Mouse (Mus musculus): Measurements from ENCODE around the gene Aqp6. TPM values are rescaled to one million over a fixed set of nuclear protein-coding genes. Genes with fewer than 3 reads are reported as not detected.

The Aqp6 gene
- polyA plus RNA-seq, 1 experiment from 2014 or later, result 2.3 TPM

DNA sequence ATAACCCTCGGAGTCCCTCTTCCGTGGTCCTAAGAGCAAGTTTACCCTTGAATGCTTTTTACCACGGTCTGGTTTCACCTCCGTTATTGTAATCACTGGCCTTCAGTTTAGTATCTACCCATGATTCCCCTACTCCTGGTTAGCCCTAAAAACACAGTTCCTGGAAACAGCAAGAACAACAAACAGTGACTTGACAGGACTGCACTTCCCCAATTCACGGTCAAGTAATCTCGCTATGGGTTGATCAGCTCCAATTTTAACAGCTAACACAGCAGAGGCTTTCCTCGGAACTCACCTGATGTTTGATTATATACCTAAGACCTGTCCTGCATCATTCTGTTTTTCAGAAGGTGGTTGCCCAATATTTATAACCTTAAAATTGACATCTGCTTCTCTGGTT is 33.5 kb downstream of the Aqp6 start:
- Histone ChIP-seq H3K27me3 (ENCODE audit: insufficient read depth, low read length) (no peaks in the 10 kb centered on the region), H3K4me1 (replicated peaks; ENCODE audit: insufficient read depth, low read length) (no peaks in the 10 kb centered on the region), H3K9ac (ENCODE audit: low read depth, low read length) (no peak overlapping the region), H3K9me3 (replicated peaks; ENCODE audit: low read length) (no peaks in the 10 kb centered on the region), H3K4me3 (replicated peaks; ENCODE audit: low read depth, low read length) (no peak overlapping the region), H3K27ac (no peak overlapping the region), H3K36me3 (ENCODE audit: insufficient read depth, low read length) (peaks cover 45% of the 10 kb centered on the region), H3K4me2 (ENCODE audit: low read length) (no peak overlapping the region)
- WGBS, result 82% methylated on average over 7 of the region's 7 CpGs
- TF ChIP-seq CTCF (IDR thresholded peaks at IDR 0.05; ENCODE audit: low read depth), result no peak
- DNase-seq (ENCODE audit: low spot score), result no peak
- ATAC-seq (replicated peaks; ENCODE audit: low FRiP score, low read depth), result no peak

DNA sequence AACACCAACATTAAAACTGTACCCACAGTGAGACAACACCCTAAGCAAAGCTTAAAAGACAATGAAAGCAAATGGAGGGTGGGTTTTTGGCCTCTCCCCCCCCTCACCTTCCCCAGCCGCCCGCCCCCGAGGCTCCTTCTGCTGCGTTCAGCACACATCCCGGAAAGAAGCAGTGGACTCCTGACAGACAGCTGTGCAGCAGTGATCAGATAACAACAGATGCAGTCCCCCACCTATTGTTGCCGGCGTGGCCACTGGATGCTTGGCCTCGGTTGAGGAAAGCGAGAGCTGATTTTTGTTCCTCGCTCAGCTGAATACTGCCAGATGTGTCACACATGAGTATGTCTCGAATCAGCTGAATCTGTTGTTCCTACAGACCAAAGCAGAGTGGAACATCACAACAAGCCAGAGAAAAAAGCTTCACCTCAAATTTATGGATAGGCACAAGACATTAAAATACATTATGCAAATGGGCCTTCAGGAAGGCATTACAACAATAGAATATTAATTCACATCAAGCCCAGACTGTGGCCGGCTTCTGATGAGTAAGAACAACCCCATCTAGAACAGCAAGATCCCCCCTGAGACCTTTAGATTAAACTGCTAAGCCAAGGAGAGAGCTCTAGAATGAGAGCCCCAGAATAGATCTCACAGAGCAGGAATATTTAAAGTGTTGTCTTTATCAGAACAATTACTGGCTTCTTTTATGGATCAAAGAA is 36.4 kb downstream of the Aqp6 start:
- 77% methylated on average over 12 of the region's 12 CpGs for WGBS
- no peak overlapping the region for H3K4me2 ChIP-seq (ENCODE audit: low read length)
- no peaks in the 10 kb centered on the region for H3K27me3 ChIP-seq (ENCODE audit: insufficient read depth, low read length)
- ATAC-seq (replicated peaks; ENCODE audit: low FRiP score, low read depth) (no peak), DNase-seq (ENCODE audit: low spot score) (no peak)
- TF ChIP-seq CTCF (IDR thresholded peaks at IDR 0.05; ENCODE audit: low read depth), result no peak
- H3K9me3 ChIP-seq (replicated peaks; ENCODE audit: low read length), result no peaks in the 10 kb centered on the region
- H3K36me3 ChIP-seq (ENCODE audit: insufficient read depth, low read length), result peaks cover 34% of the 10 kb centered on the region
- no peak overlapping the region for H3K4me3 ChIP-seq (replicated peaks; ENCODE audit: low read depth, low read length)
- H3K4me1 ChIP-seq (replicated peaks; ENCODE audit: insufficient read depth, low read length), result no peaks in the 10 kb centered on the region
- no peak overlapping the region for H3K27ac ChIP-seq
- H3K9ac ChIP-seq (ENCODE audit: low read depth, low read length), result no peak overlapping the region

DNA sequence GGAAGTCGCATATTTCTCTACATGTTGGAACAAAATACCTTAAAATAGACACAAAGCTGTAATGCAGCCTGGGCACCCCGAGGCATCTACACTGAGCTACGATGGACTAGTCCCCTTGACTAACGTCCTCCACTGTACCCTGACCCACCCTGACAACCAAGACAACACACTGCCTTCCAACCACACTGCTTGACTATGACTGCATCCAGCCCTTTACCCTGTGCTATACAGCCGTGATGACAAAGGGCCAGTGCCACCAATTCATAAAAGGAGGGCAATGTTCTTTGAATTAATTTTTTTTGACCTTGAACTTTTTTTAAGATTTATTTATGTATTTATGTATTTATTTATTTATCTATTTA is 36.9 kb downstream of the Aqp6 start:
- Histone ChIP-seq H3K36me3 (ENCODE audit: insufficient read depth, low read length) (peaks cover 31% of the 10 kb centered on the region), H3K4me2 (ENCODE audit: low read length) (no peak overlapping the region), H3K9me3 (replicated peaks; ENCODE audit: low read length) (no peaks in the 10 kb centered on the region), H3K27me3 (ENCODE audit: insufficient read depth, low read length) (no peaks in the 10 kb centered on the region), H3K9ac (ENCODE audit: low read depth, low read length) (no peak overlapping the region), H3K27ac (no peak overlapping the region), H3K4me3 (replicated peaks; ENCODE audit: low read depth, low read length) (no peak overlapping the region), H3K4me1 (replicated peaks; ENCODE audit: insufficient read depth, low read length) (no peaks in the 10 kb centered on the region)
- ATAC-seq (replicated peaks; ENCODE audit: low FRiP score, low read depth), result no peak
- no peak for TF ChIP-seq CTCF (IDR thresholded peaks at IDR 0.05; ENCODE audit: low read depth)
- 92% methylated on average over 5 of the region's 5 CpGs for WGBS
- DNase-seq (ENCODE audit: low spot score), result no peak

DNA sequence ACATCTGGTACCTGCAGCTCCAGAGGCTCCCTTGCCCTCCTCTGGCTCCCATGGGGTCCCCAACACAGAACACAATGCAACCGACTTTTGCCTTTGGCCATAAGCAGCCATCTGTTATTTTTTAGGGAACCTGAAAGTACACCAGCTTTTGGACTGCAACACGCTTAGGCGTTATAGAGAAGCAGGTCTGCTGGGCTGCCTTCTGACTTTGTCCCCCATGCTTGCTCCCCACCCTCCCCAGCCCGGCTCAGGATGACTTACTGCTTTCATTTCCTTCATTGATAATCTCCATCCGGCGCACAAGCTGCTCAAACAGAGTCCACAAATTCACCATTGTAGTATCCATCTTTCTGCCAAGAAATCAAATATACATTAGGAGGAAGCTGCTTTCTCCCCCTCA is 41.4 kb downstream of the Aqp6 start:
- Histone ChIP-seq H3K4me2 (ENCODE audit: low read length) (no peak overlapping the region), H3K4me3 (replicated peaks; ENCODE audit: low read depth, low read length) (no peak overlapping the region), H3K9ac (ENCODE audit: low read depth, low read length) (no peak overlapping the region), H3K27me3 (ENCODE audit: insufficient read depth, low read length) (no peaks in the 10 kb centered on the region), H3K27ac (no peak overlapping the region), H3K9me3 (replicated peaks; ENCODE audit: low read length) (no peaks in the 10 kb centered on the region), H3K4me1 (replicated peaks; ENCODE audit: insufficient read depth, low read length) (no peaks in the 10 kb centered on the region), H3K36me3 (ENCODE audit: insufficient read depth, low read length) (0 out of 2 replicates have a peak, but pooled peaks cover 14% of the 10 kb centered on the region)
- no peak for TF ChIP-seq CTCF (IDR thresholded peaks at IDR 0.05; ENCODE audit: low read depth)
- no peak for ATAC-seq (replicated peaks; ENCODE audit: low FRiP score, low read depth)
- DNase-seq (ENCODE audit: low spot score), result no peak
- WGBS, result 76% methylated on average over 6 of the region's 6 CpGs

DNA sequence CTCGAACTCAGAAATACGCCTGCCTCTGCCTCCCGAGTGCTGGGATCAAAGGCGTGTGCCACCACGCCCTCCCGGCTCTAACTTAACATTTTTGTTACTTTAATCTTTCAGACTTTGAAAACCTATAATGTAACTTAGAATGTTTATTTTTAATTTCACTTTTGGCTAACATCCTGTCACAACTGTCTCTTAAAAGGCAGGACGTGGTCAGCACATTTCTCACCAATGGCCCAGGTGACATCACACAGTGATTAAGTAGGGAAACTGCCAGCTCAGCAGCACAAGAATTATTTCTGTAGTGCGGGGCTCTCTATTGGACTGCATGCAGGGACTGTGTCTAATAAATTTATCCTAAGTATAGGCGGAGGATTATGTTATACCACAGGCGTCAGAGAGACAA is 42.6 kb downstream of the Aqp6 start:
- H3K4me2 ChIP-seq (ENCODE audit: low read length), result no peak overlapping the region
- ATAC-seq (replicated peaks; ENCODE audit: low FRiP score, low read depth) (no peak), DNase-seq (ENCODE audit: low spot score) (no peak)
- 74% methylated on average over 10 of the region's 10 CpGs for WGBS
- no peak overlapping the region for H3K9ac ChIP-seq (ENCODE audit: low read depth, low read length)
- 0 out of 2 replicates have a peak, but pooled peaks cover 8% of the 10 kb centered on the region for H3K36me3 ChIP-seq (ENCODE audit: insufficient read depth, low read length)
- no peaks in the 10 kb centered on the region for H3K9me3 ChIP-seq (replicated peaks; ENCODE audit: low read length)
- TF ChIP-seq CTCF (IDR thresholded peaks at IDR 0.05; ENCODE audit: low read depth), result no peak
- H3K4me3 ChIP-seq (replicated peaks; ENCODE audit: low read depth, low read length), result no peak overlapping the region
- no peak overlapping the region for H3K27ac ChIP-seq
- peaks cover 1% of the 10 kb centered on the region; the same call in 1 of the 2 replicates for H3K4me1 ChIP-seq (replicated peaks; ENCODE audit: insufficient read depth, low read length)
- no peaks in the 10 kb centered on the region for H3K27me3 ChIP-seq (ENCODE audit: insufficient read depth, low read length)

DNA sequence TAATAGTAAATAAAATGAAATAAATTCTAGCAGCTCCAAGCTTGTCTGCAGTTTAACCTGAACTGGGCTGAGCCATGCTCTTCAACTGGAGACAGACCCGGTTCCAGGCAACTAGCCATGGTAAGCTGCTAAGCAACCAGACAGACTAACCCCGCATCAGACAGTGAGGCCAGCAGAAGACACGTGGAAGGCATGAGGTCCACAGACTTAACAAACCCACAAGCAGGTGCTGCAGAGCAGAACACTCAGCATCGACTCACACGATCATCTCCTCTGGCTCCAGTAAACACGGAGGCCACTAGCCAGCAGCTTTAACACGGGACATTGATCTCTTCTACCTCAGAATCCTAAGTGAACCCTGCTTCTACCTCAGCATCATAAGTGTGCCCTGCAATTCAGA is 43.6 kb downstream of the Aqp6 start:
- WGBS, result 34% methylated on average over 7 of the region's 7 CpGs
- no peak for TF ChIP-seq CTCF (IDR thresholded peaks at IDR 0.05; ENCODE audit: low read depth)
- Histone ChIP-seq H3K4me1 (replicated peaks; ENCODE audit: insufficient read depth, low read length) (peaks cover 11% of the 10 kb centered on the region), H3K27ac (no peak overlapping the region), H3K4me3 (replicated peaks; ENCODE audit: low read depth, low read length) (no peak overlapping the region), H3K4me2 (ENCODE audit: low read length) (no peak overlapping the region), H3K9ac (ENCODE audit: low read depth, low read length) (no peak overlapping the region), H3K9me3 (replicated peaks; ENCODE audit: low read length) (no peaks in the 10 kb centered on the region), H3K36me3 (ENCODE audit: insufficient read depth, low read length) (0 out of 2 replicates have a peak, but pooled peaks cover 4% of the 10 kb centered on the region), H3K27me3 (ENCODE audit: insufficient read depth, low read length) (no peaks in the 10 kb centered on the region)
- no peak for ATAC-seq (replicated peaks; ENCODE audit: low FRiP score, low read depth)
- DNase-seq (ENCODE audit: low spot score), result peak; percentile 11

DNA sequence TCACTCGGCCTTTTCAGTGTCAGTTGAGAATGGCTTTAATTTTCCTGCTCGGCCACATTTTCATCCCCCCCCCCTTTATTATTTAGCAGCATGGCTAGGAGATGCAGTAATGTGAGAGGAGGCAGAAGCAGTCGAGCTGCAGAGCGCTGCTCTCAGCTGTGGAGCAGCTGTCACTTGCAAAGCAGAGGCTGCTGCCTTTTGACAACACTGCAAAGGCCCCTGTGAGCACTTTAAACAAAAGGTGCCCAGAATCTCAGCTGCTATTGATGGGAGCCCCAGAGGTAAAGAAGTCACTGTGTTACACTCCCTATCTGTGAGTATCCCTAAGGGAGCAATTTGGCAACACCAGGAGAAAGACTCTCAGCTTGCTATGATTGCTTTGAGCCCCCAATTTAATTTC is 47.1 kb downstream of the Aqp6 start:
- TF ChIP-seq CTCF (IDR thresholded peaks at IDR 0.05; ENCODE audit: low read depth), result no peak
- Histone ChIP-seq H3K4me1 (replicated peaks; ENCODE audit: insufficient read depth, low read length) (peaks cover 21% of the 10 kb centered on the region), H3K9ac (ENCODE audit: low read depth, low read length) (no peak overlapping the region), H3K27me3 (ENCODE audit: insufficient read depth, low read length) (no peaks in the 10 kb centered on the region), H3K4me3 (replicated peaks; ENCODE audit: low read depth, low read length) (no peak overlapping the region), H3K4me2 (ENCODE audit: low read length) (no peak overlapping the region), H3K27ac (no peak overlapping the region), H3K36me3 (ENCODE audit: insufficient read depth, low read length) (no peaks in the 10 kb centered on the region), H3K9me3 (replicated peaks; ENCODE audit: low read length) (no peaks in the 10 kb centered on the region)
- DNase-seq (ENCODE audit: low spot score) (no peak), ATAC-seq (replicated peaks; ENCODE audit: low FRiP score, low read depth) (no peak)
- WGBS, result 27% methylated on average over 4 of the region's 4 CpGs

Data from kidney, postnatal 0 days (tissue).